Mouse (Mus musculus) cerebellum, postnatal 4 days (tissue): ENCODE results near the gene Tmc3.
A peak's percentile ranks its signal among the peaks of the same experiment; 100 is the strongest.

Experiments used
- DNase-seq, 2 experiments: peaks; one replicate each; pipeline ENCODE4 v3.0.0; 2022; ENCODE audit warnings: low spot score in 2 of 2, mixed read lengths in 1 of 2

The Tmc3 gene

DNA sequence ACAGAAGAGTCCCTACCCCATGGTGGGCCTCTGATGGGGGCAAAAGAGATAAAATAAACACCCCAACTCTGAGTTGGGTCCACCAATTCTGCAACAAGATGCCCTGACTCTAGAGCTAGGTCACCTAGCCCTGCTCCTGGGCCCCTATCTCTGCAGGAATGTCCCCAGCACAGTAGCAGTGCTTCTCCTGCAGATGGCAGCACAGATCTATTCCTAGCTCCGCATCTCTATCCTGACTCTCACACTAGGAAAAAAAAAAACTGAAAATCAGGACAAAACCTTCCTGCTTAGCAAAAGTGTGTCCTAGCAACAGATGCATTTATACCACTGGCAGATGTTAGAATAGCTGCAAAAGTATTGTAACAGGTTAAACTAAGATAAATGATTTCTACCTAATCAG is 84.0 kb downstream of the Tmc3 start:
- DNase-seq = peak; percentile 45 to 70

DNA sequence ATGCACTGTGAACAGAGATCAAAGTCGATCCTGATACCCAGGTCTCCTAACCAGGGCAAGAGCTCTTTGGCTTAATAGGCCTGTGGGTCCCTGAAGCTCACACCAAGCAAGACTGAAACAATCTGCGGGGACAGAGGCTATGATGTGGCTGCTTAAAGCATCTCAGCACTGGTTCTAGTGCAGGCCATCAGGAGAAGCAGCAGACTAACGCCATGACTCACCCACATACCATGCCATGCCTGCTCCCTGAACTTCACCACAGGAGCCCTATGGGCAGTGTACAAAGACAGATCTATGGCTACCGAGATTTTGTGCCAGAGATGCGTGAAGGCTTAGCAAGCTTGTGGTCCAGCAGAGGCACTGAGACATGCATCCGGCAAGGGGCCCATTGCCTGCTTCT is 86.8 kb downstream of the Tmc3 start:
- no peak for DNase-seq
